Mouse (Mus musculus) hindlimb bud, embryonic 11.5 days (tissue): ENCODE measurements around the gene Gm8267.
"Not testable (repeated sequence)": the region's sequence is repeated elsewhere in the genome, so short reads cannot be mapped to it uniquely, and the experiment has no call there.

Source experiments
- DNase-seq: peaks from one replicate; pipeline ENCODE4 v3.0.0-alpha.2; 2012; ENCODE audit warnings: low read depth, low spot score; ENCODE audit errors: extremely low spot score

Gene Gm8267

DNA sequence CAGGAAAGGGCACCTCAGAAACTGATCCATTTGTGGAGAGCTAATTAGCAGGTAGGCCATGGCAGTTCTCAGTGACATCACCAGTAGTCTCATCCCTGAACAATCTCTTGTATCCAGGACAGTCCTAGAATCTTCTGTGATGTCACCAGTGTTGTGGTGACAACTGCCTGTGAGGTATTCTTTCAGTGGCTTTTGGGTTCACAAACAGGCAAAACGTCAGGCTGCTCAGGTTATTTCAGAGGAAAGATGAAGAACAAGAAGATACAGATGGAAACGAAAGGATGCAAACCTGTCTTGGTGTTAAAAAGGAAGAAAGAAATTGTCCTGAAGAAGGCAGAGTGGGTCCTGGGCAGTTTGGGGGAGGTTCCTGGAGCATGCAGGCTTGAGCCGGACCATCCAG is at the start of gene Gm8267:
Gene Gm8267, minus strand, starts transcription at position 101 of the 400 bp plus-strand sequence.
- no peak for DNase-seq

DNA sequence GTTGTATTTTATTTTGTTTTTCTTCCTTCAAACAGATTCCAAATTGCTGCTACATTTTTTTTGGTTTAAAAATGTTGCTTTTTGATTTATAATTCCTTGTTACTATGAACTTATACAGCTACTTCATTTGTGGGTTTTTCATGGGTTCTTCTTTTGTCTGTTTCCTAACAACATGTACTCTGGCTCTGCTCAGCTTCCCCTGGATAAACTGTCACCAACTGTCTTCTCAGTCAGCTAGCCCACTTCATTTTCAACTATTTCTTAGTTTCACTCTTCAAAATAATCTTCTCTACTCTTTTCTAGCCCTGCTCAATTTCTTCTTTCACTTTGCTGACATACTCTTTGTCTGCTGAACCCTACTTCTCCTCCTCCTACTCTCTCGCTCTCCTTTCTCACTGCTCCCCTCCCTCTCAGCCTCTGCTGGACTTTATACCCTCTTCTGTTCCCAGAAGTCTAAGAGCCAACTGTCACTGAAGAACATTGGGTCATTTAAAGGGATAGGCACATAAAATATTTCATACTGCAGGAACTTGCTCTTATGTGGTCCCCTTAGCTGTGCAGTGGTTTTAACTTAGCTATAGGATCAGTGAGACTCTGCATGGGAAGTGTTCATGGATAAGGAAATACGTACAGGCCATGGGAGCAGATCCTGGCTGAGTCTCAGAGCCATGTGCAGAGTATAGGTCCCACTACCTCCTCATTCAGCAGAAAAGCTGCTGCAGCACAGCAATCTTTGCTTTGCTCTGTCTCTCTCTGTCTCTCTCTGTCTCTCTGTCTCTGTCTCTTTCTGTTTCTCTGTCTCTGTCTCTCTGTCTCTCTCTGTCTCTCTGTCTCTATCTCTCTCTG is 39.6 kb upstream of the Gm8267 start:
- not testable (repeated sequence) for DNase-seq

DNA sequence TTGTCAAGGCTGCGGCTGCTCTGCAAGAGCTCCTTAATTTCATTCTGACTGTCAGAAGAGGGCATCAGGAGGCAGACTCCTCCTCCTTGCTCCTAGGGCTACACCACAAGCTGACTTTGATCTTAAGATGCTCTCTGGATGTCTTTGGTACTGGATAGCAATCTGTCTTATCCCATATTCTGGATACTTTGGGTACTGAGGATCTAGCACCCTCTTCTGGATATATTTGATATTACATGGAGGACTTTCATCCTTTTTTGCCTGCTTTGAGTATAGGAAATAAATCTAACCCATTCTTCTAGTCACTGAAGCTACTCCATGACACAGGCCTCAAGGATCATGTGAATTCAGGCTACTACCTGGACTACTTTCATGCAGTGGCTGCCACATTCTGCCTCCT is 7.4 kb downstream of the Gm8267 start:
- not testable (repeated sequence) for DNase-seq

DNA sequence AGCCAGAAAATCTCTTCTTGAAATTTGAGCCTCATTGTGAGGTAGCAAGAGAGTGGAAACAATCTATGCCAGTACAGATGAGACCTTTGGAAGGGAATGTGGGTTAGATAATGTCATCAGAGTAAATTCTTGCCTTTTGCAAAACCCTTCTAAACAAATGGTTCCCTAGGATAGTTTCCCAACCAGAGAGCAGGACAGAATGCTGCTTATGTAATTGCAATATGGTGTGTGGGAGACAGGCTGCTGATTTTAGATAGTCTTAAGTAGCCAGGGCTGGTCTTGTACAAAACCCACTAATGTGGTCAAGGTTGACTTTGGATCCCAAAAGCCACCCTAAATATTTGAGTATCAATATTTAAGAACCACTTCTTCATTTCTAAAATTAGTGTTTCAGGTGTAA is 19.4 kb downstream of the Gm8267 start:
- not testable (repeated sequence) for DNase-seq

DNA sequence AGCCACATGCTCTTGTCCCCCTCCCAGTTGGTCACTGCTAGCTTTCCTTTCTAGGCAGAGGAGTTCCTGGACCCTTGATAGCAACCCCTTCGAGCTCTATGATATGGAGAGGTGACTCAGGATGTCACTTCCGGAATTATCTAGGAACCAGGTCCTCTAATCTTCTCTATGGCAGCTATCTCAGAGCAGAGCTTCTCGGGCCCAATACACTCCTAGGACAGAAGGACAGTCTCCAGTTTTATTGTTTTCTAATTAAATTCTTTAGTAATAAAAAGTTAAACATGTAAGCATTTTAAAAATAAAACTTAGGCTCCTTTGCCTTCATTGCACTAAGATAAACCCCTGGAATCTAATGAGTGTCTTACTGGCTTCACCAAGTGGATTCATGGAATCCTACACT is 43.8 kb downstream of the Gm8267 start, which contains the start of gene Gm8257:
Gene Gm8257, minus strand, starts transcription at position 101 of the 400 bp plus-strand sequence.
- DNase-seq: not testable (repeated sequence)
